Mouse (Mus musculus) layer of hippocampus, adult 2 months (tissue): ENCODE measurements around the gene Slc8b1. TPM values are rescaled to one million over a fixed set of nuclear protein-coding genes. Genes with fewer than 3 reads are reported as not detected.
A peak's percentile ranks its signal among the peaks of the same experiment; 100 is the strongest.

Experiments
- DNase-seq, 2 experiments: peaks; one replicate each; pipeline ENCODE4 v3.0.0; 2022; ENCODE audit warnings: low spot score in 2 of 2
- H3K27ac ChIP-seq: fragments of 200-600 bp; 2 replicates; pipeline ENCODE4 v1.8.1; 2022
- H3K4me3 ChIP-seq: fragments of 200-600 bp; 2 replicates; pipeline ENCODE4 v1.8.1; 2022; ENCODE audit warnings: mild to moderate bottlenecking
- CTCF ChIP-seq: fragments of 200-600 bp; conservative IDR thresholded peaks from 2 replicates; pipeline ENCODE4 v1.8.1; 2022; ENCODE audit warnings: antibody characterized with exemption, mild to moderate bottlenecking, moderate library complexity
- total RNA-seq, 2 experiments: library from RNA; stranded (reverse); gene quantifications; 2 replicates each; pipeline ENCODE4 v1.2.3; 2021

Gene Slc8b1
- total RNA-seq, 2 experiments from 2014 or later = 8.7 to 12.1 TPM

- DNase-seq = no peak
- peak overlapping the region; percentile 67; the same call in 1 of the 2 replicates for H3K27ac ChIP-seq
- no peak overlapping the region for H3K4me3 ChIP-seq
- no peak for TF ChIP-seq CTCF
Measured at GRCm38 (mm10) chr5:120516221-120516984, 5.4 kb downstream of the Slc8b1 start.

- no peak overlapping the region for H3K4me3 ChIP-seq
- no peak for DNase-seq
- no peak overlapping the region for H3K27ac ChIP-seq
- no peak for TF ChIP-seq CTCF
Measured at GRCm38 (mm10) chr5:120517552-120517951, 6.6 kb downstream of the Slc8b1 start.

- Histone ChIP-seq H3K4me3 (no peak overlapping the region), H3K27ac (no peak overlapping the region)
- TF ChIP-seq CTCF = peak; percentile 76
- no peak for DNase-seq
Measured at GRCm38 (mm10) chr5:120522649-120523048, 11.7 kb downstream of the Slc8b1 start.

GRCm38 (mm10) chr5:120524736-120525135 lies 13.8 kb downstream of the Slc8b1 start:
- TF ChIP-seq CTCF = no peak
- no peak overlapping the region for H3K4me3 ChIP-seq
- DNase-seq = no peak
- H3K27ac ChIP-seq = no peak overlapping the region

- DNase-seq = no peak
Measured at GRCm38 (mm10) chr5:120525737-120526136, 14.8 kb downstream of the Slc8b1 start.

GRCm38 (mm10) chr5:120526311-120526710 lies 15.3 kb downstream of the Slc8b1 start:
- no peak for DNase-seq
- TF ChIP-seq CTCF = no peak
- H3K27ac ChIP-seq = no peak overlapping the region
- H3K4me3 ChIP-seq = no peak overlapping the region

More at GRCm38 (mm10) chr5:120525737-120526136, 14.8 kb downstream of the Slc8b1 start:
- TF ChIP-seq CTCF = peak; percentile 54
- Histone ChIP-seq H3K27ac (no peak overlapping the region), H3K4me3 (no peak overlapping the region)

GRCm38 (mm10) chr5:120527296-120527964 lies 16.5 kb downstream of the Slc8b1 start:
- no peak for TF ChIP-seq CTCF

GRCm38 (mm10) chr5:120531631-120532030 lies 20.7 kb downstream of the Slc8b1 start:
- no peak for DNase-seq
- Histone ChIP-seq H3K27ac (no peak overlapping the region), H3K4me3 (no peak overlapping the region)
- TF ChIP-seq CTCF = no peak

More at GRCm38 (mm10) chr5:120527296-120527964, 16.5 kb downstream of the Slc8b1 start:
- no peak for DNase-seq
- Histone ChIP-seq H3K27ac (no peak overlapping the region), H3K4me3 (no peak overlapping the region)

- Histone ChIP-seq H3K4me3 (no peak overlapping the region), H3K27ac (peak overlapping the region; percentile 43)
- DNase-seq = no peak
- no peak for TF ChIP-seq CTCF
Measured at GRCm38 (mm10) chr5:120534071-120534685, 23.2 kb downstream of the Slc8b1 start.

- TF ChIP-seq CTCF = no peak
- peak overlapping the region; percentile 43 for H3K27ac ChIP-seq
- no peak for DNase-seq
- H3K4me3 ChIP-seq = no peak overlapping the region
Measured at GRCm38 (mm10) chr5:120534686-120535075, 23.7 kb downstream of the Slc8b1 start.

- peak; percentile 36 to 37 for DNase-seq
- Histone ChIP-seq H3K4me3 (no peak overlapping the region), H3K27ac (peak overlapping the region; percentile 76)
- TF ChIP-seq CTCF = no peak
Measured at GRCm38 (mm10) chr5:120536046-120536445, 25.1 kb downstream of the Slc8b1 start.

- Histone ChIP-seq H3K4me3 (no peak overlapping the region), H3K27ac (peak overlapping the region; percentile 76)
- no peak for TF ChIP-seq CTCF
- no peak for DNase-seq
Measured at GRCm38 (mm10) chr5:120536632-120537031, 25.7 kb downstream of the Slc8b1 start.

- no peak for DNase-seq
- H3K4me3 ChIP-seq = no peak overlapping the region
- no peak for TF ChIP-seq CTCF
- no peak overlapping the region for H3K27ac ChIP-seq
Measured at GRCm38 (mm10) chr5:120548236-120548850, 37.4 kb downstream of the Slc8b1 start.
